Mouse (Mus musculus): ENCODE results near the gene Acp7. TPM values are rescaled to one million over a fixed set of nuclear protein-coding genes. Genes with fewer than 3 reads are reported as not detected.
A peak's percentile ranks its signal among the peaks of the same experiment; 100 is the strongest.

The Acp7 gene
- polyA plus RNA-seq, 1 experiment from 2014 or later: not detected

GRCm38 (mm10) chr7:28561967-28562366 lies 69.2 kb downstream of the Acp7 start:
- no peak overlapping the region for H3K9ac ChIP-seq (ENCODE audit: low read depth, low read length)
- no peak overlapping the region for H3K4me2 ChIP-seq (replicated peaks; ENCODE audit: low read depth, low read length)
- no peak overlapping the region for H3K27ac ChIP-seq (ENCODE audit: low read depth, low read length)
- 92% methylated on average over 11 of the region's 11 CpGs for WGBS
- H3K27me3 ChIP-seq (ENCODE audit: control insufficient read depth, insufficient read depth, low read length): no peaks in the 10 kb centered on the region
- H3K9me3 ChIP-seq (ENCODE audit: control insufficient read depth, low read length): no peaks in the 10 kb centered on the region
- H3K4me3 ChIP-seq (ENCODE audit: low read length): no peak overlapping the region
- peaks cover 78% of the 10 kb centered on the region for H3K36me3 ChIP-seq (ENCODE audit: control insufficient read depth, insufficient read depth, low read length)
- ATAC-seq (ENCODE audit: low FRiP score, low TSS enrichment): no peak
- H3K4me1 ChIP-seq (ENCODE audit: control insufficient read depth, insufficient read depth, low read length): no peaks in the 10 kb centered on the region

DNA sequence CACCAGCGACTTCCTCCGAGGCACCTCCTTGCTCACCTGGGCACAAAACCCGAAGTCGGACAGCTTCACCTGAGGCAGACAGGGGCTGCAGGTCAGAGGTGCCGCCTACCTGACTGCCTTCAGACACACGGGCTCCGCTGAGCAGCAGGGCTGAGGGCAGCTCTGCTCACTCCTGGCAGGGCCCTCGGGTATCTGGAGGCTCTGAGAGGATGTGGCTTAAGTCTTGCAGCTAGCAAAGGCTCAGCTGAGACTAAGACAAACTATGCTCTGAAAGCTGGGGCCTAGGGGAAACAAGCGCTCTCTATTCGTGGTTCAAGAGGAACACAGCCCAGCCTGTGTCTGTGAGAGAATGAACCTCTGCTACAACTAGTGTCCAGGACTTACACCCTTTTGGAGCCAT lies 70.3 kb downstream of the Acp7 start:
- Histone ChIP-seq H3K4me2 (replicated peaks; ENCODE audit: low read depth, low read length) (no peak overlapping the region), H3K9ac (ENCODE audit: low read depth, low read length) (no peak overlapping the region), H3K4me3 (ENCODE audit: low read length) (no peak overlapping the region), H3K36me3 (ENCODE audit: control insufficient read depth, insufficient read depth, low read length) (peaks cover 67% of the 10 kb centered on the region), H3K9me3 (ENCODE audit: control insufficient read depth, low read length) (no peaks in the 10 kb centered on the region), H3K4me1 (ENCODE audit: control insufficient read depth, insufficient read depth, low read length) (0 out of 2 replicates have a peak, but pooled peaks cover 3% of the 10 kb centered on the region), H3K27ac (ENCODE audit: low read depth, low read length) (no peak overlapping the region), H3K27me3 (ENCODE audit: control insufficient read depth, insufficient read depth, low read length) (no peaks in the 10 kb centered on the region)
- WGBS: 92% methylated on average over 10 of the region's 10 CpGs
- ATAC-seq (ENCODE audit: low FRiP score, low TSS enrichment): no peak

DNA sequence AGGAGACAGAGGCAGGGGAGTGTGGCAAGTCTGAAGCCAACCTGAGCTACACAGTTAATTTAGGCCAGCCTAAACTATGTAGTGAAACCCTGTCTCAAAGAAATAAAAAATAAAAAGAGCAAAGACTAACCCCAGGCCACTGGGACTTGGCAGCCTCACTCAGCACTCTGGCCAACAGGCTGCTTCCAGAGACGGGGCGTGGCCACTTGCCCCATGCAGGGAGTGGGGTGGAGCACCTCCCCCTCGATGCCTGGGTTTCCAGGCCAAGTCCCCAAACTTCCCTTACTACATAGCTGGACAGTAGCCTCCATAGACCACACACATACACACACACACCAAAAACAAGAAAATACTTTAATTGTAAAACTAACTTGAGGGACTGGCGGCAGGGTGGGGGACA lies 72.6 kb downstream of the Acp7 start:
- no peak overlapping the region for H3K4me3 ChIP-seq (ENCODE audit: low read length)
- no peaks in the 10 kb centered on the region for H3K9me3 ChIP-seq (ENCODE audit: control insufficient read depth, low read length)
- WGBS: 46% methylated on average over 4 of the region's 4 CpGs
- H3K9ac ChIP-seq (ENCODE audit: low read depth, low read length): no peak overlapping the region
- no peak overlapping the region for H3K27ac ChIP-seq (ENCODE audit: low read depth, low read length)
- H3K36me3 ChIP-seq (ENCODE audit: control insufficient read depth, insufficient read depth, low read length): peaks cover 44% of the 10 kb centered on the region
- ATAC-seq (ENCODE audit: low FRiP score, low TSS enrichment): peak; percentile 29; the same call in 1 of the 2 replicates
- 0 out of 2 replicates have a peak, but pooled peaks cover 4% of the 10 kb centered on the region for H3K4me1 ChIP-seq (ENCODE audit: control insufficient read depth, insufficient read depth, low read length)
- H3K27me3 ChIP-seq (ENCODE audit: control insufficient read depth, insufficient read depth, low read length): no peaks in the 10 kb centered on the region
- H3K4me2 ChIP-seq (replicated peaks; ENCODE audit: low read depth, low read length): no peak overlapping the region

- Histone ChIP-seq H3K9ac (ENCODE audit: low read depth, low read length) (no peak overlapping the region), H3K9me3 (ENCODE audit: control insufficient read depth, low read length) (no peaks in the 10 kb centered on the region; the same call in 1 of the 2 replicates), H3K36me3 (ENCODE audit: control insufficient read depth, insufficient read depth, low read length) (peaks cover 37% of the 10 kb centered on the region), H3K4me2 (replicated peaks; ENCODE audit: low read depth, low read length) (no peak overlapping the region), H3K4me3 (ENCODE audit: low read length) (no peak overlapping the region), H3K4me1 (ENCODE audit: control insufficient read depth, insufficient read depth, low read length) (0 out of 2 replicates have a peak, but pooled peaks cover 4% of the 10 kb centered on the region), H3K27me3 (ENCODE audit: control insufficient read depth, insufficient read depth, low read length) (no peaks in the 10 kb centered on the region), H3K27ac (ENCODE audit: low read depth, low read length) (no peak overlapping the region)
- 73% methylated on average over 6 of the region's 6 CpGs for WGBS
- ATAC-seq (ENCODE audit: low FRiP score, low TSS enrichment): no peak
Observed at GRCm38 (mm10) chr7:28557708-28558107, 73.4 kb downstream of the Acp7 start.

Small RNA genes lying within 50 kb of the gene (microRNA-seq; reads per million reads assigned to microRNA genes)
- gene Mir7049: 1.1 reads per million

Other genes with a start within 250 kb of the Acp7 start
- 54.5 and 68.8 TPM in 2 replicates for gene Med29, start 238.6 kb downstream of the Acp7 start, polyA plus RNA-seq (2014; fragmentation: Nextera tagmentation; extraction: Ambion mirVana)
- gene Paf1, start 238.4 kb downstream of the Acp7 start, polyA plus RNA-seq (2014; fragmentation: Nextera tagmentation; extraction: Ambion mirVana): 68.4 and 82.1 TPM in 2 replicates
- 11.8 and 17.9 TPM in 2 replicates for gene Gmfg, start 193.9 kb downstream of the Acp7 start, polyA plus RNA-seq (2014; fragmentation: Nextera tagmentation; extraction: Ambion mirVana)
- gene Lrfn1, start 179.4 kb downstream of the Acp7 start, polyA plus RNA-seq (2014; fragmentation: Nextera tagmentation; extraction: Ambion mirVana): 3.2 and 4.9 TPM in 2 replicates
- not detected in 2 replicates for gene Ifnl2, start 120.9 kb downstream of the Acp7 start, polyA plus RNA-seq (2014; fragmentation: Nextera tagmentation; extraction: Ambion mirVana)
- not detected in 2 replicates for gene Ifnl3, start 108.5 kb downstream of the Acp7 start, polyA plus RNA-seq (2014; fragmentation: Nextera tagmentation; extraction: Ambion mirVana)
- gene Sycn, start 90.4 kb downstream of the Acp7 start, polyA plus RNA-seq (2014; fragmentation: Nextera tagmentation; extraction: Ambion mirVana): not detected in 2 replicates
- gene Nccrp1, start 84.1 kb downstream of the Acp7 start, polyA plus RNA-seq (2014; fragmentation: Nextera tagmentation; extraction: Ambion mirVana): not detected in 2 replicates
- gene Samd4b, start 33.2 kb downstream of the Acp7 start, polyA plus RNA-seq (2014; fragmentation: Nextera tagmentation; extraction: Ambion mirVana): 33.3 and 34.9 TPM in 2 replicates
- 48.3 and 60.7 TPM in 2 replicates for gene Pak4, start 33.1 kb downstream of the Acp7 start, polyA plus RNA-seq (2014; fragmentation: Nextera tagmentation; extraction: Ambion mirVana)
- gene Fbxo27, start 61.5 kb upstream of the Acp7 start, polyA plus RNA-seq (2014; fragmentation: Nextera tagmentation; extraction: Ambion mirVana): 5.0 and 5.5 TPM in 2 replicates
- gene Fbxo17, start 85.5 kb upstream of the Acp7 start, polyA plus RNA-seq (2014; fragmentation: Nextera tagmentation; extraction: Ambion mirVana): 7.2 and 8.1 TPM in 2 replicates
- gene Mrps12, start 110.5 kb upstream of the Acp7 start, polyA plus RNA-seq (2014; fragmentation: Nextera tagmentation; extraction: Ambion mirVana): 157 and 170 TPM in 2 replicates
- 28.8 and 33.0 TPM in 2 replicates for gene Sars2, start 110.7 kb upstream of the Acp7 start, polyA plus RNA-seq (2014; fragmentation: Nextera tagmentation; extraction: Ambion mirVana)
- not detected in 2 replicates for gene Ccer2, start 124.8 kb upstream of the Acp7 start, polyA plus RNA-seq (2014; fragmentation: Nextera tagmentation; extraction: Ambion mirVana)
- 49.7 and 56.7 TPM in 2 replicates for gene Sirt2, start 135.4 kb upstream of the Acp7 start, polyA plus RNA-seq (2014; fragmentation: Nextera tagmentation; extraction: Ambion mirVana)
- gene Nfkbib, start 136.2 kb upstream of the Acp7 start, polyA plus RNA-seq (2014; fragmentation: Nextera tagmentation; extraction: Ambion mirVana): 39.2 and 43.9 TPM in 2 replicates
- 2.9 and 5.6 TPM in 2 replicates for gene Rinl, start 157.6 kb upstream of the Acp7 start, polyA plus RNA-seq (2014; fragmentation: Nextera tagmentation; extraction: Ambion mirVana)
- 283 and 322 TPM in 2 replicates for gene Hnrnpl, start 177.2 kb upstream of the Acp7 start, polyA plus RNA-seq (2014; fragmentation: Nextera tagmentation; extraction: Ambion mirVana)
- 134 and 150 TPM in 2 replicates for gene Ech1, start 193.9 kb upstream of the Acp7 start, polyA plus RNA-seq (2014; fragmentation: Nextera tagmentation; extraction: Ambion mirVana)
- gene Lgals4, start 202.5 kb upstream of the Acp7 start, polyA plus RNA-seq (2014; fragmentation: Nextera tagmentation; extraction: Ambion mirVana): 3.8 and 3.9 TPM in 2 replicates
- 1.1 and 4.0 TPM in 2 replicates for gene Lgals7, start 232.5 kb upstream of the Acp7 start, polyA plus RNA-seq (2014; fragmentation: Nextera tagmentation; extraction: Ambion mirVana)